Mouse (Mus musculus) thymus, postnatal 14 days (tissue): ENCODE measurements at regions not wholly inside any gene's neighbourhood (a gene's known extent, or its start where the extent isn't known, plus 50 kb on each side); places are given as distances from the start of the nearest gene placed in this dataset.

Experiments used
- DNase-seq: peaks from one replicate; pipeline ENCODE4 v3.0.0; 2021

DNA sequence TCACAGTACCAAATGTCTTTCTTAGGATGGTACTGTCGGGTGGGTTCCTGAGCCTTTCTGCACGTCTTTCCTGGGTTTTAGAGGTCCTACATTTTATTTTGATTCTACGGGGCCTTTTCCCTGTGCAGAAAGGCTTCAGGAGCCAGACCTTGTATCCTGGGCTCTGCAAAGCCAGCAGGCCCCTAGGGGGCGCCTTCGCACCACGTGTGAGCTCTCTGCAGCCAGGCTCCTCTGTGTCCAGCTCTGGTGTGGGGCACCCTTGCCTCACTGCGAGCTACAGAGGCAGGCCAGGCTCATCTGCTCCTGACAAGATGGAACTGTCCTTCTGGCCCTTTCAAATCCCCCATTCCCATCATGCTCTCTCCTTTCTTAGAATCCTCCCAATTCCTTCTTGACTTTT is 53.3 kb upstream of the Usp3 start:
- peak; percentile 89 for DNase-seq

- DNase-seq, result no peak
Measured at GRCm38 (mm10) chr9:66651306-66651705, 58.4 kb upstream of the Usp3 start.

DNA sequence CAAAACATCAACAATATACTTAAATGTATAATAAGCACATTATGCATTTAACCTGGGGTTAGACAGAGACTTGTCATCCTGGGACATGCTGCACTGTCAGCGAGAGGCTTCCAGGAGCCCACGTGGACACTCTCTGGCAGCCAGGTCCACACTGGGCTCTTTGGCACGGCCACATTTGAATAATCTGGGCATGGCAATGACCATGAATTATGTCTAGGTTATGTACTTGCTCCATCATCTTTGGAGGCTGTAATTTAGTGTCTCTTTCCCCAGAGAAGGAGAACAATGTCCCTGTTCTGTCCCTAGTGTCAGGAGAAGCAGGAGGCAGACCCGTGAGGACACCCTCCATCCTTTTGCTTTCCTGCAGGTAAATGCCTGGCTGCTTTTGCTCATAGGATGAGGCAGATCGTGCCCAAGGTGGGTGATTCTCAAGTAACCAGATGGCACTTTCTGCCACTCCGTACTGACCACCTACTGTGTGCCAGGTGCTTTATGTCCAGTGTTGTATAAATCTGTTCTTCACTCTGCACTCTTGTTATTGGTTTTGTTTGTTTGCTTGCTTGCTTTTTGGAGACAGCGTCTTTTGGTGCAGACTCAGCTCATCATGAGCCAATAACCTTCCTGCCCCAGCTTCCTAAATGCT is 56.2 kb upstream of the Car12 start:
- no peak for DNase-seq

GRCm38 (mm10) chr9:66658707-66659242 is 54.7 kb upstream of the Car12 start:
- DNase-seq, result no peak

DNA sequence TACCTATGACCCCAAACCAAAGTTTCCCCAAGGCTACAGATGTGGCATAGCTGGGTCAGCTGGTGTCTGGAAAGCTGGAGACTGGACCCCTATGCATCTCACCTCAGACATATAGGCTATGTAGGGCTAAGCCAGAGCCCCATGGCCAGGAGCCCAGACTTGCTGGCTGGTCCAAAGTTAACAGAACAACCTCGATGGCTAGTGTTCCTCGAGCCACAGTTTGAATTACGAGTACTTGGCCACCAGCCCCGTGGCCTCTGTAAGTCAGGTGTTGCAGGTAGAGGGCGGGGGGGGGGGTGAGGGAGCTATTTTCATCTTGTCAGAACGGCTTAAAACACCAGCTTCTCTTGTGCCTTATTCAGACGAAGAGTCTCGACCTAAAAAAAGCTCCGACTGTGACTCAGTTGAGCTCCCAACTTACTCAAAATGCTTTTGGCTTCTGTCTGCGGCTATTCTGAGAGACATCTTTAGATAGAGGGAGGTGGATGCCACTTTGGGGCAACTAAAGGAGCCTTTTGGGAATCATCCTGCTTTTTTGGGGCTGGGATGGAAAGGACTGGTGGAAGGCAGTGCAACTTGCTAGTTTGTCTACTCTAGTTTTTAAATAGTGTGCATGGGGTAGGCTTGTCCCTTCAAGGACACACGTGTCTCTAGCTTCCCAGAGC is 53.6 kb upstream of the Car12 start:
- no peak for DNase-seq

DNA sequence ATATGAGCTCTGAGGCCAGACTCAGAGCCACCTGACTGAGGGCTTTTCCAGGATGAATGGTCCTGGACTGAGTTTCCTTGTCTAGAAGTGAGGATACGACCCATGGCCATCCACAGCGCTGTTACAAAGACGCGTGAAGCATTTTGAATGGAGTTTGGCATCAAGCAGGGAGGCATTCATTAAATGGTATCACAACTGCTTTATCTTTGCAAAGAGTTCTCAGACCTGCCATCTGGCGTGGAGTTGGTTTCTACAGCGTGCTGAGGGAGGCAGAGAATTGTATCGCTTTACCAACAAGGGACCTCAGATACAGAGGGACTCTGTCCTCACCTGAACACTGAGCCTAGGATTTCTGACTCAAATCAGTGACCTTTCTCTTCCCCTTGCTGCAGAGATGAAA is 51.9 kb upstream of the Car12 start:
- DNase-seq, result no peak

- no peak for DNase-seq
Measured at GRCm38 (mm10) chr9:66662443-66662842, 51.0 kb upstream of the Car12 start.
